Mouse (Mus musculus): ENCODE measurements around the gene Slc25a31.

Slc25a31 gene

GRCm38 (mm10) chr3:40708655-40709054 is at the start of gene Slc25a31:
Gene Slc25a31 (plus strand): TSS chr3:40708855.
- no peak for DNase-seq (ENCODE audit: low read depth, low spot score)

GRCm38 (mm10) chr3:40660231-40660630 is 48.4 kb upstream of the Slc25a31 start:
- DNase-seq (ENCODE audit: low read depth, low spot score): no peak

GRCm38 (mm10) chr3:40666109-40666508 is 42.5 kb upstream of the Slc25a31 start:
- no peak for DNase-seq (ENCODE audit: low read depth, low spot score)

- no peak for DNase-seq (ENCODE audit: low read depth, low spot score)
Observed at GRCm38 (mm10) chr3:40666861-40667719, 41.6 kb upstream of the Slc25a31 start.

- DNase-seq (ENCODE audit: low read depth, low spot score): no peak
Observed at GRCm38 (mm10) chr3:40668889-40669288, 39.8 kb upstream of the Slc25a31 start.

- no peak for DNase-seq (ENCODE audit: low read depth, low spot score)
Observed at GRCm38 (mm10) chr3:40669395-40669794, 39.3 kb upstream of the Slc25a31 start.

GRCm38 (mm10) chr3:40673515-40673914 is 35.1 kb upstream of the Slc25a31 start:
- no peak for DNase-seq (ENCODE audit: low read depth, low spot score)

- DNase-seq (ENCODE audit: low read depth, low spot score): no peak
Observed at GRCm38 (mm10) chr3:40674873-40675405, 33.7 kb upstream of the Slc25a31 start.

GRCm38 (mm10) chr3:40678856-40679255 is 29.8 kb upstream of the Slc25a31 start:
- DNase-seq (ENCODE audit: low read depth, low spot score): no peak

GRCm38 (mm10) chr3:40682404-40682803 is 26.3 kb upstream of the Slc25a31 start:
- DNase-seq (ENCODE audit: low read depth, low spot score): no peak

GRCm38 (mm10) chr3:40683171-40683570 is 25.5 kb upstream of the Slc25a31 start:
- DNase-seq (ENCODE audit: low read depth, low spot score): no peak

- no peak for DNase-seq (ENCODE audit: low read depth, low spot score)
Observed at GRCm38 (mm10) chr3:40685855-40686515, 22.7 kb upstream of the Slc25a31 start.

- DNase-seq (ENCODE audit: low read depth, low spot score): no peak
Observed at GRCm38 (mm10) chr3:40686836-40687235, 21.8 kb upstream of the Slc25a31 start.

GRCm38 (mm10) chr3:40687588-40687987 is 21.1 kb upstream of the Slc25a31 start:
- DNase-seq (ENCODE audit: low read depth, low spot score): no peak

GRCm38 (mm10) chr3:40691566-40691965 is 17.1 kb upstream of the Slc25a31 start:
- no peak for DNase-seq (ENCODE audit: low read depth, low spot score)

- DNase-seq (ENCODE audit: low read depth, low spot score): no peak
Observed at GRCm38 (mm10) chr3:40693435-40693834, 15.2 kb upstream of the Slc25a31 start.

- no peak for DNase-seq (ENCODE audit: low read depth, low spot score)
Observed at GRCm38 (mm10) chr3:40693960-40694359, 14.7 kb upstream of the Slc25a31 start.

- no peak for DNase-seq (ENCODE audit: low read depth, low spot score)
Observed at GRCm38 (mm10) chr3:40694438-40694837, 14.2 kb upstream of the Slc25a31 start.

- DNase-seq (ENCODE audit: low read depth, low spot score): no peak
Observed at GRCm38 (mm10) chr3:40695162-40695561, 13.5 kb upstream of the Slc25a31 start.

GRCm38 (mm10) chr3:40698834-40699233 is 9.8 kb upstream of the Slc25a31 start:
- no peak for DNase-seq (ENCODE audit: low read depth, low spot score)

- DNase-seq (ENCODE audit: low read depth, low spot score): no peak
Observed at GRCm38 (mm10) chr3:40704816-40705430, 3.7 kb upstream of the Slc25a31 start.

- DNase-seq (ENCODE audit: low read depth, low spot score): no peak
Observed at GRCm38 (mm10) chr3:40716056-40716455, 7.4 kb downstream of the Slc25a31 start.
